ENCODE assay signal across 14 mouse cellular contexts in genomic region chr14:12388806-12389436, GRCm38 (mm10). TPM values are rescaled to one million over a fixed set of nuclear protein-coding genes. Genes with fewer than 3 reads are reported as not detected.
DNase-seq lines count a peak whose midpoint lies in the region; ATAC-seq and TF ChIP-seq lines count a peak whose summit lies in the region.
"Had no signal": no experiment of that assay in that cellular context is flagged by ENCODE, and none has a peak within 500 bp of the region (broad histone marks: within the 10 kb centered on the region; RNA-seq: fewer than 3 reads in every experiment).

No protein-coding gene starts in this region.

- H3K4me1 ChIP-seq in hindbrain, embryonic 13.5 days (replicated peaks): peaks cover 41% of the 10 kb centered on the region
- no peaks in the 10 kb centered on the region for H3K4me1 ChIP-seq in midbrain, postnatal 0 days (ENCODE audit: insufficient read depth, low read length)
- H3K4me1 ChIP-seq in intestine, postnatal 0 days (replicated peaks; ENCODE audit: control insufficient read depth, insufficient read depth, low read length): no peaks in the 10 kb centered on the region
- H3K4me1 ChIP-seq: lung, embryonic 15.5 days had no signal

- H3K9me3 ChIP-seq in hindbrain, embryonic 13.5 days: no peaks in the 10 kb centered on the region
- no peaks in the 10 kb centered on the region for H3K9me3 ChIP-seq in midbrain, postnatal 0 days (ENCODE audit: low read length)
- no peaks in the 10 kb centered on the region for H3K9me3 ChIP-seq in intestine, postnatal 0 days (ENCODE audit: control insufficient read depth)
- H3K9me3 ChIP-seq: lung, embryonic 15.5 days had no signal

- H3K4me2 ChIP-seq in hindbrain, embryonic 13.5 days: no peak overlapping the region
- H3K4me2 ChIP-seq in midbrain, postnatal 0 days (ENCODE audit: low read depth, low read length, poor library complexity, severe bottlenecking): no peak overlapping the region
- H3K4me2 ChIP-seq in intestine, postnatal 0 days (replicated peaks; ENCODE audit: low read depth): no peak overlapping the region
- H3K4me2 ChIP-seq: lung, embryonic 15.5 days had no signal

- no peak overlapping the region for H3K27ac ChIP-seq in hindbrain, embryonic 13.5 days
- H3K27ac ChIP-seq in midbrain, postnatal 0 days (ENCODE audit: low read depth, low read length): no peak overlapping the region
- H3K27ac ChIP-seq in intestine, postnatal 0 days (ENCODE audit: low read depth, low read length): no peak overlapping the region
- H3K27ac ChIP-seq: lung, embryonic 15.5 days had no signal

- DNase-seq in brain, adult 2 months (ENCODE audit: low read depth, low spot score): peak; percentile 92
- DNase-seq in embryo, embryonic 11 days: peak; percentile 77
- peak; percentile 90 for DNase-seq in midbrain, postnatal 0 days (ENCODE audit: low spot score)
- DNase-seq in adrenal gland, postnatal 14 days: no peak
- no peak for DNase-seq in frontal cortex, adult 2 months (ENCODE audit: extremely low spot score in 1 of 2, low spot score in 1 of 2)
- DNase-seq in adrenal gland, postnatal 25 days: no peak
- DNase-seq: layer of hippocampus, adult 9-11 months had no signal

- H3K4me3 ChIP-seq in hindbrain, embryonic 13.5 days: no peak overlapping the region
- no peak overlapping the region for H3K4me3 ChIP-seq in midbrain, postnatal 0 days (ENCODE audit: low read depth, low read length)
- no peak overlapping the region for H3K4me3 ChIP-seq in intestine, postnatal 0 days (ENCODE audit: low read depth, low read length)
- H3K4me3 ChIP-seq: erythroblast, embryonic 14.5 days; lung, embryonic 15.5 days had no signal

- H3K9ac ChIP-seq in hindbrain, embryonic 13.5 days: no peak overlapping the region
- H3K9ac ChIP-seq in midbrain, postnatal 0 days (replicated peaks; ENCODE audit: low read length, poor library complexity, severe bottlenecking): no peak overlapping the region
- no peak overlapping the region for H3K9ac ChIP-seq in intestine, postnatal 0 days (ENCODE audit: low read depth, low read length)
- H3K9ac ChIP-seq: lung, embryonic 15.5 days had no signal

- 7% methylated on average over 14 of the region's 14 CpGs for WGBS in hindbrain, embryonic 13.5 days
- 25% methylated on average over 14 of the region's 14 CpGs for WGBS in midbrain, postnatal 0 days
- WGBS in intestine, postnatal 0 days: 58% methylated on average over 14 of the region's 14 CpGs

- no peak for TF ChIP-seq CTCF in midbrain, postnatal 0 days (IDR thresholded peaks at IDR 0.05)
- no peak for TF ChIP-seq CTCF in intestine, postnatal 0 days (IDR thresholded peaks at IDR 0.05; ENCODE audit: low read depth)

- peaks cover 6% of the 10 kb centered on the region; the same call in 1 of the 2 replicates for H3K36me3 ChIP-seq in hindbrain, embryonic 13.5 days
- H3K36me3 ChIP-seq in midbrain, postnatal 0 days (ENCODE audit: insufficient read depth, low read length): no peaks in the 10 kb centered on the region
- H3K36me3 ChIP-seq in intestine, postnatal 0 days (ENCODE audit: control insufficient read depth, insufficient read depth): no peaks in the 10 kb centered on the region
- H3K36me3 ChIP-seq: lung, embryonic 15.5 days had no signal

- H3K27me3 ChIP-seq in hindbrain, embryonic 13.5 days: peaks cover 97% of the 10 kb centered on the region
- H3K27me3 ChIP-seq in midbrain, postnatal 0 days (ENCODE audit: insufficient read depth, low read length): peaks cover 40% of the 10 kb centered on the region
- H3K27me3 ChIP-seq in intestine, postnatal 0 days (replicated peaks; ENCODE audit: control insufficient read depth, insufficient read depth, low read length): no peaks in the 10 kb centered on the region
- H3K27me3 ChIP-seq: lung, embryonic 15.5 days had no signal

- 0 out of 2 replicates have a peak, but pooled peaks have one; percentile 31 for ATAC-seq in hindbrain, embryonic 13.5 days (ENCODE audit: low FRiP score)
- ATAC-seq in midbrain, postnatal 0 days (ENCODE audit: low FRiP score): no peak
- ATAC-seq in intestine, postnatal 0 days: no peak

RNA-seq across cellular contexts. Expression of gene Fezf2, which starts 40.9 kb away (rescaled TPM):
- 0.10 and 0.74 TPM in 2 replicates for polyA plus RNA-seq in hindbrain, embryonic 13.5 days (2015; fragmentation: Nextera tagmentation; extraction: Ambion mirVana)
- 0.19 and 0.93 TPM in 2 replicates for total RNA-seq in midbrain, postnatal 0 days (2014; rRNA removed)
- 0.70 and 1.7 TPM in 2 replicates for polyA plus RNA-seq in midbrain, postnatal 0 days (2015; fragmentation: Nextera tagmentation; extraction: Ambion mirVana)
- not detected in 2 replicates for polyA plus RNA-seq in intestine, postnatal 0 days (2015; fragmentation: Nextera tagmentation; extraction: Ambion mirVana)
- not detected in 2 replicates for total RNA-seq in adrenal gland, postnatal 14 days (2021)
- polyA plus RNA-seq in frontal cortex, adult 2 months (2012; rRNA removed): 15.2 and 17.2 TPM in 2 replicates
- not detected in 2 replicates for total RNA-seq in adrenal gland, postnatal 25 days (2021)
- total RNA-seq: adrenal gland, adult 18-20 months had no signal
- polyA plus RNA-seq: erythroblast, embryonic 14.5 days; heart, postnatal 0 days; testis, adult 2 months had no signal

Comparison
In these comparisons a context has a peak if more than half of its experiments do, and no peak if none do; other contexts are left out.
1. DNase-seq: peak in brain, adult 2 months (single experiment), embryo, embryonic 11 days (single experiment) and midbrain, postnatal 0 days (single experiment); none in adrenal gland, postnatal 14 days (single experiment), frontal cortex, adult 2 months (0 of 2) and adrenal gland, postnatal 25 days (single experiment).